Mouse (Mus musculus): Measurements from ENCODE around the gene Kcnk10. TPM values are rescaled to one million over a fixed set of nuclear protein-coding genes. Genes with fewer than 3 reads are reported as not detected.
A peak's percentile ranks its signal among the peaks of the same experiment; 100 is the strongest.

The Kcnk10 gene
- polyA plus RNA-seq, 1 experiment from 2014 or later = 1.7 TPM

- ATAC-seq (ENCODE audit: insufficient number of reproducible peaks, low FRiP score, low TSS enrichment, low read depth) = no peak
- Histone ChIP-seq H3K4me2 (replicated peaks) (no peak overlapping the region), H3K27me3 (no peaks in the 10 kb centered on the region), H3K36me3 (no peaks in the 10 kb centered on the region), H3K9me3 (replicated peaks) (no peaks in the 10 kb centered on the region), H3K4me3 (replicated peaks) (no peak overlapping the region), H3K4me1 (no peaks in the 10 kb centered on the region), H3K27ac (replicated peaks) (no peak overlapping the region), H3K9ac (no peak overlapping the region)
- WGBS = 86% methylated on average over 5 of the region's 5 CpGs
Observed at GRCm38 (mm10) chr12:98444860-98445259, 133.2 kb downstream of the Kcnk10 start.

GRCm38 (mm10) chr12:98443754-98444153 is 134.4 kb downstream of the Kcnk10 start:
- H3K27me3 ChIP-seq = no peaks in the 10 kb centered on the region
- H3K9me3 ChIP-seq (replicated peaks) = no peaks in the 10 kb centered on the region
- no peaks in the 10 kb centered on the region for H3K36me3 ChIP-seq
- ATAC-seq (ENCODE audit: insufficient number of reproducible peaks, low FRiP score, low TSS enrichment, low read depth) = no peak
- H3K4me3 ChIP-seq (replicated peaks) = no peak overlapping the region
- WGBS = 84% methylated on average over 3 of the region's 3 CpGs
- H3K27ac ChIP-seq (replicated peaks) = no peak overlapping the region
- H3K9ac ChIP-seq = no peak overlapping the region
- no peak overlapping the region for H3K4me2 ChIP-seq (replicated peaks)
- H3K4me1 ChIP-seq = no peaks in the 10 kb centered on the region

DNA sequence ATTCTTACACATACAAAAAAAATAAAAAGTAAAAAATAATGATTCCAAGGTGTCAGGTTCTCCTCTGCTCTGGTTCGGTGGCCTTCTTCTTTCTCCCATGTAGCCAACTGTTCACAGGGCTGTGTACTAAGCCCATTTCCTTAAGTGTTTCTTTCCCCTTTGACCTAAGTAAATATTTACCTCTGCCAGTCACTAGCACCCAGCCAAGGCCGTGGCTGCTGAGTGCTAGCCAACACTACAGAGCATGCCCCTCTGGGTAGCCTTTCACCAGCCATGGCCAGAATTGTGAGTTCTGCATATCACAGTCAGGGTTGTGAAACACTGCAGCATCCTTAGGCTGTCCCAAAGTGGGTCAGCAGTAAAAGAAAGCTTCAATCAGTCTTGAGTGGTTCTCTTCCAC is 140.0 kb downstream of the Kcnk10 start:
- Histone ChIP-seq H3K9ac (no peak overlapping the region), H3K4me2 (replicated peaks) (no peak overlapping the region), H3K4me3 (replicated peaks) (no peak overlapping the region), H3K27ac (replicated peaks) (no peak overlapping the region), H3K36me3 (no peaks in the 10 kb centered on the region), H3K4me1 (no peaks in the 10 kb centered on the region), H3K9me3 (replicated peaks) (no peaks in the 10 kb centered on the region), H3K27me3 (no peaks in the 10 kb centered on the region)
- no peak for ATAC-seq (ENCODE audit: insufficient number of reproducible peaks, low FRiP score, low TSS enrichment, low read depth)
- 46% methylated on average over 2 of the region's 2 CpGs for WGBS

- H3K36me3 ChIP-seq = no peaks in the 10 kb centered on the region
- no peaks in the 10 kb centered on the region for H3K9me3 ChIP-seq (replicated peaks)
- H3K4me1 ChIP-seq = no peaks in the 10 kb centered on the region
- no peaks in the 10 kb centered on the region for H3K27me3 ChIP-seq
- H3K4me3 ChIP-seq (replicated peaks) = no peak overlapping the region
- 0 out of 2 replicates have a peak, but pooled peaks have one; percentile 29 for ATAC-seq (ENCODE audit: insufficient number of reproducible peaks, low FRiP score, low TSS enrichment, low read depth)
- H3K4me2 ChIP-seq (replicated peaks) = no peak overlapping the region
- H3K27ac ChIP-seq (replicated peaks) = no peak overlapping the region
- no peak overlapping the region for H3K9ac ChIP-seq
- WGBS = 75% methylated on average over 5 of the region's 5 CpGs
Observed at GRCm38 (mm10) chr12:98430683-98431082, 147.4 kb downstream of the Kcnk10 start.

GRCm38 (mm10) chr12:98421340-98421739 is 156.8 kb downstream of the Kcnk10 start:
- Histone ChIP-seq H3K4me1 (no peaks in the 10 kb centered on the region), H3K4me3 (replicated peaks) (no peak overlapping the region), H3K36me3 (no peaks in the 10 kb centered on the region), H3K9ac (no peak overlapping the region), H3K27me3 (no peaks in the 10 kb centered on the region), H3K9me3 (replicated peaks) (no peaks in the 10 kb centered on the region), H3K4me2 (replicated peaks) (no peak overlapping the region), H3K27ac (replicated peaks) (no peak overlapping the region)
- ATAC-seq (ENCODE audit: insufficient number of reproducible peaks, low FRiP score, low TSS enrichment, low read depth) = no peak
- WGBS = 82% methylated on average over 7 of the region's 7 CpGs

GRCm38 (mm10) chr12:98419849-98420248 is 158.3 kb downstream of the Kcnk10 start:
- Histone ChIP-seq H3K27ac (replicated peaks) (no peak overlapping the region), H3K9me3 (replicated peaks) (no peaks in the 10 kb centered on the region), H3K4me1 (no peaks in the 10 kb centered on the region), H3K4me2 (replicated peaks) (no peak overlapping the region), H3K9ac (no peak overlapping the region), H3K27me3 (no peaks in the 10 kb centered on the region), H3K36me3 (no peaks in the 10 kb centered on the region), H3K4me3 (replicated peaks) (no peak overlapping the region)
- no peak for ATAC-seq (ENCODE audit: insufficient number of reproducible peaks, low FRiP score, low TSS enrichment, low read depth)
- WGBS = 64% methylated on average over 6 of the region's 6 CpGs

- Histone ChIP-seq H3K4me2 (replicated peaks) (no peak overlapping the region), H3K9ac (no peak overlapping the region), H3K36me3 (no peaks in the 10 kb centered on the region), H3K27me3 (no peaks in the 10 kb centered on the region), H3K4me1 (no peaks in the 10 kb centered on the region), H3K27ac (replicated peaks) (no peak overlapping the region), H3K9me3 (replicated peaks) (no peaks in the 10 kb centered on the region), H3K4me3 (replicated peaks) (no peak overlapping the region)
- 46% methylated on average over 2 of the region's 2 CpGs for WGBS
- no peak for ATAC-seq (ENCODE audit: insufficient number of reproducible peaks, low FRiP score, low TSS enrichment, low read depth)
Observed at GRCm38 (mm10) chr12:98409580-98409979, 168.5 kb downstream of the Kcnk10 start.

DNA sequence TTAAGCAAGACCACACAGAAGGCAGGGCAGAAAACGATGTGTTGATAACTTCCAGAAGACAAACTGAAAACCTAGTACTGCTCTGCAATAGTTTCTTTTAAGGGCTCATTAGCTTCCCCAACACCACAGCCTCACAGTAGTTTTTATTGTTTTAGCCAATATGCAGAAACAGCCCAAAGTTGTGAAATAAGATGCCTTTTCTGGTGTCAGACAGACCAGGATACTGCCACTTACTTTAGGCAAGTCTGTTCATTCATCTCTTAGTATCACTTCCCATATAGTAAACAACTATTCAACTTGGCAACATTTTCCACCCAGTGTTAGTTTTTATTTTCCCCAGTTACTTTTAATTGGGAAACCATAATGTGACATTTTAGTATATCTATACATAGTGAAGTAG is 171.5 kb downstream of the Kcnk10 start:
- no peaks in the 10 kb centered on the region for H3K9me3 ChIP-seq (replicated peaks)
- H3K4me1 ChIP-seq = no peaks in the 10 kb centered on the region
- no peaks in the 10 kb centered on the region for H3K36me3 ChIP-seq
- H3K4me2 ChIP-seq (replicated peaks) = no peak overlapping the region
- H3K27me3 ChIP-seq = no peaks in the 10 kb centered on the region
- H3K27ac ChIP-seq (replicated peaks) = no peak overlapping the region
- 22% methylated on average over 1 of the region's 1 CpGs for WGBS
- no peak for ATAC-seq (ENCODE audit: insufficient number of reproducible peaks, low FRiP score, low TSS enrichment, low read depth)
- H3K9ac ChIP-seq = no peak overlapping the region
- no peak overlapping the region for H3K4me3 ChIP-seq (replicated peaks)

GRCm38 (mm10) chr12:98406076-98406475 is 172.0 kb downstream of the Kcnk10 start:
- ATAC-seq (ENCODE audit: insufficient number of reproducible peaks, low FRiP score, low TSS enrichment, low read depth) = no peak
- H3K27ac ChIP-seq (replicated peaks) = no peak overlapping the region
- no peak overlapping the region for H3K4me2 ChIP-seq (replicated peaks)
- no peaks in the 10 kb centered on the region for H3K9me3 ChIP-seq (replicated peaks)
- H3K36me3 ChIP-seq = no peaks in the 10 kb centered on the region
- no peaks in the 10 kb centered on the region for H3K4me1 ChIP-seq
- 9% methylated on average over 4 of the region's 4 CpGs for WGBS
- H3K9ac ChIP-seq = no peak overlapping the region
- no peaks in the 10 kb centered on the region for H3K27me3 ChIP-seq
- no peak overlapping the region for H3K4me3 ChIP-seq (replicated peaks)

DNA sequence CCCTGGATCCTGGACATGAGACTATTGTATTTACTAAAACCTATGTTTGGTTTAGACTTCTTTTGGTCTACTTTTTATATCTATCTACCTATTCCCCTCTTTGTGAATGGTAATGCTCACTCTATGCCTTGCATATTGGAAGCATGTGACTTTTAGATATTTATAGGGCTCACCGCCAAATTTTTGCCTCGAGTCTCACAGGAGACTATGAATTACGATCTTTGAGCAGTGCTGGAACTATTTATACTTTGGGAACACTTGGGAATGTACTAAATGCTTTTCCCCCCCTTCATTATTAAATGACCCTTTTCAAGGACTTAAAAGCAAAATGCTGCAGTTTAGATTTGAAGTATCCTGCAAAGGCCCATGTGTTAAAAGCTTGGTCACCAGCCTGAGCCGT is 181.5 kb downstream of the Kcnk10 start:
- Histone ChIP-seq H3K4me2 (replicated peaks) (no peak overlapping the region), H3K36me3 (no peaks in the 10 kb centered on the region), H3K4me3 (replicated peaks) (no peak overlapping the region), H3K9ac (no peak overlapping the region), H3K9me3 (replicated peaks) (no peaks in the 10 kb centered on the region), H3K27me3 (no peaks in the 10 kb centered on the region), H3K4me1 (no peaks in the 10 kb centered on the region), H3K27ac (replicated peaks) (no peak overlapping the region)
- whole genome bisulfite sequencing = 42% methylated on average over 4 of the region's 4 CpGs
- ATAC-seq (ENCODE audit: insufficient number of reproducible peaks, low FRiP score, low TSS enrichment, low read depth) = no peak

- Histone ChIP-seq H3K4me2 (replicated peaks) (no peak overlapping the region), H3K4me1 (no peaks in the 10 kb centered on the region), H3K27me3 (no peaks in the 10 kb centered on the region), H3K9ac (no peak overlapping the region), H3K36me3 (no peaks in the 10 kb centered on the region), H3K9me3 (replicated peaks) (no peaks in the 10 kb centered on the region), H3K4me3 (replicated peaks) (no peak overlapping the region), H3K27ac (replicated peaks) (no peak overlapping the region)
- 91% methylated on average over 5 of the region's 5 CpGs for WGBS
- no peak for ATAC-seq (ENCODE audit: insufficient number of reproducible peaks, low FRiP score, low TSS enrichment, low read depth)
Observed at GRCm38 (mm10) chr12:98394115-98394514, 184.0 kb downstream of the Kcnk10 start.

- Histone ChIP-seq H3K9ac (no peak overlapping the region), H3K4me3 (replicated peaks) (no peak overlapping the region), H3K36me3 (no peaks in the 10 kb centered on the region), H3K9me3 (replicated peaks) (no peaks in the 10 kb centered on the region), H3K4me2 (replicated peaks) (no peak overlapping the region), H3K27ac (replicated peaks) (no peak overlapping the region), H3K27me3 (no peaks in the 10 kb centered on the region), H3K4me1 (no peaks in the 10 kb centered on the region)
- 78% methylated on average over 5 of the region's 5 CpGs for WGBS
- ATAC-seq (ENCODE audit: insufficient number of reproducible peaks, low FRiP score, low TSS enrichment, low read depth) = no peak
Observed at GRCm38 (mm10) chr12:98391347-98391746, 186.8 kb downstream of the Kcnk10 start.

Data from embryonic facial prominence, embryonic 15.5 days (tissue).